Mouse (Mus musculus): Measurements from ENCODE around the gene Olfr1216.
"Not testable (repeated sequence)": the region's sequence is repeated elsewhere in the genome, so short reads cannot be mapped to it uniquely, and the experiment has no call there.

Olfr1216 gene

GRCm38 (mm10) chr2:89018240-89018639 lies at the start of gene Olfr1216:
TSS of gene Olfr1216 (minus strand) at chr2:89018340.
- DNase-seq, result no peak

GRCm38 (mm10) chr2:89061087-89061486 lies 42.9 kb upstream of the Olfr1216 start, which contains the start of gene Olfr1218:
TSS of gene Olfr1218 (minus strand) at chr2:89061187.
- no peak for DNase-seq

- no peak for DNase-seq
Measured at GRCm38 (mm10) chr2:89031965-89032364, 13.8 kb upstream of the Olfr1216 start, which contains the start of gene Olfr1217. TSS of gene Olfr1217 (minus strand) at chr2:89032065.

DNA sequence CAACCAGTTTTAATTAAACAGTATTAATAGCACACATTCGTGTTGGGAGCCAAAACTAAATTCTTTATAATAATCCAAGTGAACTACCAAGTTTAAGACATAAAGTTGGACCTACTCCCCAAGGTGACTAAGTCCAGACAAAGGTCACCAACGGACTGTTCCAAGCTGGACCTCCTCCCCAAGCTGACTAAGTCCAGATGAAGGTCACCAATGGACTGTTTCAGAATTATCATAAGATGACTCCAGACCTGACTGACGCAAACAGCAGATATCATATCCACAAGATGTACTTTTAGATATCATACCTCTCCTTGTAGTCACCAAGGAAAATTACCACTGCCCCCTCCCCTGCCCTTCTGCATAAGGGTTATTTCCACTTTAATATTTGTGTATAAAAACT lies 3.3 kb upstream of the Olfr1216 start:
- not testable (repeated sequence) for DNase-seq

GRCm38 (mm10) chr2:89006873-89007272 lies 11.3 kb downstream of the Olfr1216 start, which contains the start of gene Olfr1215:
TSS of gene Olfr1215 (minus strand) at chr2:89006973.
- no peak for DNase-seq

DNA sequence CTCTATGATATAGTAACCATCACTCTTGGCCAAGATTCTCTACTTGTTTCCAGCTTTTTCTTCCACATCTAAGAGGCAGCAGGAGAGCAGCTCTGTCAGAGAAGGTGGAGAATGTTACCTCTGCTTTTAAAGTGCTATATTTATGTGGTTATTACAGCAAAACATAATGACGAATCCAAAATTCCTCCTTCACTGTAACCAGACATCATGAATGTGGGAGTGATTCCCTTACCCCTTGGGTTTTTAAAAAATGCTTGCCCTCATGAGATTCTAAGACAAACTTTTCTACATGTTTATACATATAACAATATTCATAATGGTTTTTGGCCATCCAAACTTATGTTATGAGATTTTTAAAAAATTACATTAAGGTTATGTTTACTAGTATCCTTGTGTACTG lies 25.6 kb downstream of the Olfr1216 start, which contains the start of gene Olfr1214:
Olfr1214 (minus strand) TSS at position 101 of the 400 bp plus-strand sequence.
- no peak for DNase-seq

DNA sequence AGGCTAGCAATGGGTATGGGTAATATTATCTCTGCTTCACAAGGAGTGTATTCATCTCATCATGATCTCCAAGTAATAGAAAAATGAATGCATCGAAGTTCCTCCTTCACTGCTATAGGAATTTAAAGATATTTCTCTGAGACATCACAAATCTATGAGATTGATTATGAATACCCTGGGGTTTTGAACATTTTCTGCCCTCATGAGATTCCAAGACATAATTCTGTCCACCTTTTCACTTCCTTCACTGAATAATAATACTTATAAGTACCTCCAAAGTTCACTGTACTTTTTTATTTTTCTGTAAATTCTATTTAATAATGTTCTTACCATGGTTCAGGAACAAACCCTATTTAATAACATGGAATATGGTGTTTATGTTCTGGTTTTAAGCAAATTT lies 38.0 kb downstream of the Olfr1216 start, which contains the start of gene Gm13762:
Gm13762 (minus strand) TSS at position 101 of the 400 bp plus-strand sequence.
- no peak for DNase-seq
